Mouse (Mus musculus) layer of hippocampus, adult 11-12 months (tissue): ENCODE measurements around the gene Olfr828.

Source experiments
- DNase-seq: peaks from one replicate; pipeline ENCODE4 v3.0.0; 2022; ENCODE audit warnings: low spot score

Gene Olfr828

GRCm38 (mm10) chr9:18819426-18819825, at the start of gene Olfr828:
Gene Olfr828, minus strand, starts transcription at chr9:18819526.
- no peak for DNase-seq

GRCm38 (mm10) chr9:18854633-18855032, 35.3 kb upstream of the Olfr828 start, which contains the start of gene Olfr829:
Gene Olfr829, plus strand, starts transcription at chr9:18854933.
- DNase-seq, result no peak

- no peak for DNase-seq
These were observed 34.0 kb downstream of the Olfr828 start for GRCm38 (mm10) chr9:18785316-18785715.

- peak; percentile 26 for DNase-seq
These were observed 39.9 kb downstream of the Olfr828 start for GRCm38 (mm10) chr9:18779476-18779875.

- DNase-seq, result no peak
These were observed 40.3 kb downstream of the Olfr828 start for GRCm38 (mm10) chr9:18778981-18779380.
